Mouse (Mus musculus) intestine, postnatal 0 days (tissue): ENCODE results near the gene Slc38a10. TPM values are rescaled to one million over a fixed set of nuclear protein-coding genes. Genes with fewer than 3 reads are reported as not detected.

ENCODE experiments used
- ATAC-seq: fragments of 200-750 bp; cut with Nextera tagmentation; 2 replicates; pipeline ENCODE4 v1.8.0; 2017; ENCODE audit warnings: mild to moderate bottlenecking, moderate TSS enrichment, moderate library complexity
- H3K27ac ChIP-seq: fragments of 300-500 bp; sonication (generic); 2 replicates; pipeline ENCODE4 v1.5.1; 2014; ENCODE audit warnings: mild to moderate bottlenecking, low read depth, low read length, moderate library complexity
- H3K27me3 ChIP-seq: fragments of 300-500 bp; sonication (generic); replicated peaks from 2 replicates; pipeline ENCODE4 v1.6.1; 2014; ENCODE audit warnings: low read length, mixed read lengths; ENCODE audit not compliant: control insufficient read depth, insufficient read depth
- H3K36me3 ChIP-seq: fragments of 300-500 bp; sonication (generic); 2 replicates; pipeline ENCODE4 v1.6.1; 2014; ENCODE audit warnings: mild to moderate bottlenecking, moderate library complexity; ENCODE audit not compliant: control insufficient read depth, insufficient read depth
- H3K4me1 ChIP-seq: fragments of 300-500 bp; sonication (generic); replicated peaks from 2 replicates; pipeline ENCODE4 v1.6.1; 2014; ENCODE audit warnings: antibody characterized with exemption, low read length, mixed read lengths; ENCODE audit not compliant: control insufficient read depth, insufficient read depth
- H3K4me2 ChIP-seq: fragments of 300-500 bp; sonication (generic); replicated peaks from 2 replicates; pipeline ENCODE4 v1.6.1; 2014; ENCODE audit warnings: low read depth, mild to moderate bottlenecking, moderate library complexity
- H3K4me3 ChIP-seq: fragments of 300-500 bp; sonication (generic); 2 replicates; pipeline ENCODE4 v1.5.1; 2014; ENCODE audit warnings: low read depth, low read length
- H3K9ac ChIP-seq: fragments of 300-500 bp; sonication (generic); 2 replicates; pipeline ENCODE4 v1.6.1; 2014; ENCODE audit warnings: mild to moderate bottlenecking, low read depth, low read length
- H3K9me3 ChIP-seq: fragments of 300-500 bp; sonication (generic); 2 replicates; pipeline ENCODE4 v1.6.1; 2016; ENCODE audit warnings: mixed run types; ENCODE audit not compliant: control insufficient read depth
- CTCF ChIP-seq: sonication (generic); IDR thresholded peaks from 2 replicates; pipeline ENCODE4 v1.5.1; 2016; ENCODE audit warnings: low read depth, mild to moderate bottlenecking, control low read depth, antibody characterized with exemption, moderate library complexity
- WGBS: fragments of 180-500 bp; shearing (Covaris S2); extraction: QIAGEN DNeasy Blood & Tissue Kit; methylation state at CpG from one replicate; pipeline ENCODE4 v1.1.7; 2014; 5-methylcytosine and 5-hydroxymethylcytosine counted together
- polyA plus RNA-seq: library from polyadenylated mRNA; unstranded; fragments of >200 nt; fragmentation: Nextera tagmentation; extraction: Ambion mirVana; gene quantifications from 2 replicates; pipeline ENCODE4 v1.2.1, GENCODE M21; 2015

Gene Slc38a10
- polyA plus RNA-seq, 1 experiment from 2014 or later = 56.4 TPM

DNA sequence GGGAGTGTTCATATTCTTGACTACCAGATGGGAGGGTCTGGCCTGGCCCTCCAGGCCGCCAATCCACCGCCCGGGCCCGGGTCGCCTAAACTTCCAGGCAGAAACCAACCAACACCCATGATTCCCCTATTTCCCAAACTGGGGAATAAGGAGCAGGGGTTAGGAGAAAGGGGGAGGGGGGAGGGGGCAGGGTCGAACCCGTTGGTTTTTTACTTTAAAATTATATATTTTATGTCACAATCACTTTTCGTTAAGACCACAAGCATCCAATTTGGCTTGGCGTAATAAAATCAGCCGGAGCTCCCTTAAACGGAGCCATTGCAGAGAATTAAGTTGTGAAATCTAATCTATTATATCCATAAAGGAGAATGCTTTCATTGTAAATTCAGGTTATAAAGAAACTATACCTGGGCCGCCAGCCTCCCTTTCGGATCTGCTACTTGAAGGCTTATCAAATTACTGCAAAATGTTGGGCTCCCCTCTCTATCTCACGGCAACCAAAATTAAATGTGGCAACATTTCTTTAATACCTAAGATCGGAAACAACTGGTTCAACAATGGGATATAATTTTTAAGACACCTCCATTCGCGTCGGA, 35.1 kb upstream of the Slc38a10 start:
- peaks cover 11% of the 10 kb centered on the region; the same call in 1 of the 2 replicates for H3K4me1 ChIP-seq
- no peaks in the 10 kb centered on the region for H3K9me3 ChIP-seq
- 10% methylated on average over 18 of the region's 18 CpGs for WGBS
- H3K27ac ChIP-seq = peak overlapping the region; percentile 90
- H3K9ac ChIP-seq = peak overlapping the region; percentile 90
- 0 out of 2 replicates have a peak, but pooled peaks cover 4% of the 10 kb centered on the region for H3K36me3 ChIP-seq
- TF ChIP-seq CTCF = no peak
- no peaks in the 10 kb centered on the region for H3K27me3 ChIP-seq
- peak overlapping the region; percentile 84 for H3K4me2 ChIP-seq
- H3K4me3 ChIP-seq = peak overlapping the region; percentile 90
- no peak for ATAC-seq

DNA sequence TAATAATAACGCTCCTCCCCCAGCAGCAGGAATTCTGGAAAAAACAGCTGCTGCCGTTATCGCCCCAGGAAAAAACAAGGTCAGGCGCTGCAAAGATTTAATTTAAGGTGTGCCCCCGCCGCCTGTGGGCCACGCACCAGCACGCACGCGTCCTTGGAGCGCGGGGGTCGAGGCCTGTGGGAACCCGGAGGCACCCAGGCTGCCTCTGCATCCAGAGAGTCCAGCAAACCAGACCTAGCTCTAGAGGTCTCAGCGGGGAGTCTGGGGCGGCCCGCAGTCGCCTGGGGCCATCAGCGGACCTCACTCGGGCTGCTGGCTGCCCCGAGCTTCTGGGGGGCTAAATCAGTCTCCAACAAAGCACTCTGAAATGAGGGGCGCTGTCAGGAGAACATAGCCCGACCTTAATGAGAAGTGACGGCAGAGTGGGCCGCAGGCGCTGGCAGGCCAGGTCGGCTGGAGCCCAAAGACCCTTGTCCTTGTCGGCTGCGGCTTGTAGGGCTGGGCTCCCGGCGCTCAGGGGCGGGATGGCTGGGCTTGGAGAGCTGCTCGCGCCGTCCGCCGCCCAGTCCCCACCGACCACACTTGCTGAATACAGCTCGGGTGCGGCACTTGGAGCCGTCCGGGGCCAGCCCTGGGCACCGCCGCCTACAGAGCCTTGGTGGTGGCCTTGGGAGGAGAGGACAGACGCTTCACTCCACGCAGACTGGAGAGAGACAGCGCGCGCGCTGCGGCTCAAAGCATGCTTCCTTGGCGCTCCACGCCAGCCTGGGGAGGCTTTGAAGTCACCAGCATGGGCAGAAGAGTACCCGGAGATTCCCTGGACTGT, 34.4 kb upstream of the Slc38a10 start:
- peak overlapping the region; percentile 90 for H3K9ac ChIP-seq
- no peak for ATAC-seq
- 2% methylated on average over 53 of the region's 54 CpGs for WGBS
- no peak for TF ChIP-seq CTCF
- H3K4me1 ChIP-seq = peaks cover 11% of the 10 kb centered on the region; the same call in 1 of the 2 replicates
- peak overlapping the region; percentile 90 for H3K4me3 ChIP-seq
- peak overlapping the region; percentile 84 for H3K4me2 ChIP-seq
- H3K27ac ChIP-seq = peak overlapping the region; percentile 90
- H3K36me3 ChIP-seq = 0 out of 2 replicates have a peak, but pooled peaks cover 4% of the 10 kb centered on the region
- H3K27me3 ChIP-seq = no peaks in the 10 kb centered on the region
- H3K9me3 ChIP-seq = no peaks in the 10 kb centered on the region

DNA sequence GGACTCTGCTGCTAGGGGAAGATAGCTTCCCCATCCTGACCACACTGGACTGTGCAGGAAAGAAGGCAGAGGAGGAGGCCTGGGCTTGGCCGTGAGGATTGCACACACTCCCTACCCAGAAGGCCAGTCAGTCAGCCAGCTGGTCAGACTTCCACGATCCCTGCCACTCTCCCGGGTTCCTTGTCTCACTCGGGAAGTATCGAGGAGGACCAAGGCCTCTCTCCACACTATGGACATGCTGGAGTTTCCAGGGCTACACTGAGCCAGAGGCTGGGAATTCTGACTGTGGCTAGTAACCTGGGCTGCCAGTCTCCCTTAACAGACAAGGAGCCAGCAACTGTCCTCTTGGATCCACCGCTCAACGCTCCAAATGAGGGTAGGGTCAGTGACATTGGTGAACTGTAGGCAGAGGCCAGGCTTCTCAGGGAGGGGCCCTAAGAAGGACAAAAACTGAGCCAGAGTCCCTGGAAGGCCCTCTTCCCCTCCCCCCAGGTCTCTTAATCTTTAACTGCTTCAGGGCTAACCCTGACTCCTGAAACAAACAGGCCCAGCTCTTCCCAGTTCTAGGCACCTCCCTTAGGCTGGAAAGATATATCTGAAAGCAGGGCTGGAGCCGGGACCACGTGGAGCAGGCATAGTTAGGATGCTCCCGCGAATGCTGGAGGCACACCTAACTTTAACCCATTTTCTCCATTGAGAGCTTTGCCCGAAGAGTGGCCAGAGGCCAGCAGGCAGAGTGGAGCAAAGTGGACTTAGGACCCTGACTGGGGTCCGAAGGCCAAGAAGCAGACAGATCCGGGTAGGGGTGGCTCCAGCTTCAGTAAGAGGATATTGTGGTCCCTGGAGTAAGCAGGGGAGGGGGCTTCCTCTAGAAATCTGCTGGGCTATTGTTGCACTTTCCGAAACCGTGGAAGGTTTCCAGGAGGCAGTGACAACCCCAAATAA, 33.5 kb upstream of the Slc38a10 start:
- 0 out of 2 replicates have a peak, but pooled peaks cover 4% of the 10 kb centered on the region for H3K36me3 ChIP-seq
- no peaks in the 10 kb centered on the region for H3K27me3 ChIP-seq
- 8% methylated on average over 16 of the region's 16 CpGs for WGBS
- H3K9me3 ChIP-seq = no peaks in the 10 kb centered on the region
- TF ChIP-seq CTCF = no peak
- peaks cover 9% of the 10 kb centered on the region; the same call in 1 of the 2 replicates for H3K4me1 ChIP-seq
- H3K27ac ChIP-seq = peak overlapping the region; percentile 90
- ATAC-seq = peak; percentile 48
- H3K9ac ChIP-seq = peak overlapping the region; percentile 22
- H3K4me3 ChIP-seq = peak overlapping the region; percentile 90
- peak overlapping the region; percentile 84 for H3K4me2 ChIP-seq

DNA sequence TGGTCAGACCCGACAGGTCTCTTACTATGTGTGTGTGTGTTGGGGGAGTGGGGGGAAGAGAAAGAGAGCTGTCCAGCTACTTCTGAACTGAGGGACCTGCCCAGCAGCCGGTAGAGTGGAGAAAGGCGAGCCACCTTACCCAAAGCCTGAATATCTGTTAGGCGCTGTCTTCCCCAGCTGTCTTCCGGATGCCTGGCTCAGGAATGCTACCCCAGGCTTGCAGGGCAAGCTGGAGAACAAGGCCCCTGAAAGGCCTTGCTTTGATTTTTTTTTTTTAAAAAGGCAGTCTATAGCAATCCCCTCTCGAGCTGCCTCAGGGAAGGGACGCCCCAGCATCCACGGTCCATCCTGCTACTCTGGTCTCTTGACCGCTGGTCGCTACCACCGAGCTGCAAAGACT, 32.6 kb upstream of the Slc38a10 start:
- WGBS = 55% methylated on average over 11 of the region's 11 CpGs
- Histone ChIP-seq H3K9me3 (no peaks in the 10 kb centered on the region), H3K4me1 (peaks cover 9% of the 10 kb centered on the region; the same call in 1 of the 2 replicates), H3K27ac (no peak overlapping the region), H3K9ac (no peak overlapping the region; the same call in 1 of the 2 replicates), H3K4me2 (peak overlapping the region; percentile 84; the same call in 1 of the 2 replicates), H3K36me3 (0 out of 2 replicates have a peak, but pooled peaks cover 4% of the 10 kb centered on the region), H3K27me3 (no peaks in the 10 kb centered on the region), H3K4me3 (no peak overlapping the region)
- no peak for TF ChIP-seq CTCF
- ATAC-seq = no peak

DNA sequence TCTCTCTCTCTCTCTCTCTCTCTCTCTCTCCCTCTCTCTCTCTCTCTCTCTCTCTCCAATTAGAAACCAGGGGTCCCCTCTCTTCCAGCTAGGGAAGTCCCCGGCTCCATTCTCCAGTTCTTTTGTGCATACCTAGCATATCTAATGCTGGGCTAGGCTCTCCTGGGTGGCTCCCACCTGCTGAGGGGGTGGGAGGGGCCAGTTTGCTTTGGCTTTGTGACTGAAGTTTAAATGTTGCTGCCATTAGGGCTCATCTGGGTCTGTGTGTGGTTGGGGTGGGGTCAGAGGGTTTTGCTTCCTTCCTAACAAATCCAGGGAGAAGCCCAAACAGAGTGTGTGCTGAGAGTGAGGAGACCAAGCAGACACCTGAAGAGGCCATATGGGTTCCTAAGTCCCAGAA, 32.0 kb upstream of the Slc38a10 start:
- H3K4me3 ChIP-seq = no peak overlapping the region
- H3K27ac ChIP-seq = no peak overlapping the region
- no peak for ATAC-seq
- H3K36me3 ChIP-seq = 0 out of 2 replicates have a peak, but pooled peaks cover 4% of the 10 kb centered on the region
- H3K9ac ChIP-seq = no peak overlapping the region
- peaks cover 9% of the 10 kb centered on the region; the same call in 1 of the 2 replicates for H3K4me1 ChIP-seq
- no peak overlapping the region for H3K4me2 ChIP-seq
- H3K9me3 ChIP-seq = no peaks in the 10 kb centered on the region
- TF ChIP-seq CTCF = no peak
- H3K27me3 ChIP-seq = no peaks in the 10 kb centered on the region
- WGBS = 69% methylated on average over 1 of the region's 1 CpGs
